Mouse (Mus musculus): ENCODE data around the gene Atxn1. TPM values are rescaled to one million over a fixed set of nuclear protein-coding genes. Genes with fewer than 3 reads are reported as not detected.

The Atxn1 gene
- polyA plus RNA-seq, 1 experiment from 2014 or later, result 6.3 TPM

- Histone ChIP-seq H3K9ac (no peak overlapping the region), H3K36me3 (peaks cover 3% of the 10 kb centered on the region; the same call in 1 of the 2 replicates), H3K27ac (0 out of 2 replicates have a peak overlapping the region, but pooled peaks have one; percentile 51), H3K9me3 (replicated peaks) (no peaks in the 10 kb centered on the region), H3K4me3 (replicated peaks) (no peak overlapping the region), H3K4me1 (peaks cover 29% of the 10 kb centered on the region), H3K4me2 (no peak overlapping the region), H3K27me3 (no peaks in the 10 kb centered on the region)
- ATAC-seq (replicated peaks; ENCODE audit: low FRiP score), result no peak
- WGBS, result 40% methylated on average over 5 of the region's 5 CpGs
Observed at GRCm38 (mm10) chr13:45938083-45938482, 26.7 kb downstream of the Atxn1 start.

GRCm38 (mm10) chr13:45936765-45937164 lies 28.0 kb downstream of the Atxn1 start:
- Histone ChIP-seq H3K4me3 (replicated peaks) (no peak overlapping the region), H3K4me2 (no peak overlapping the region), H3K9me3 (replicated peaks) (no peaks in the 10 kb centered on the region), H3K27me3 (no peaks in the 10 kb centered on the region), H3K4me1 (peaks cover 25% of the 10 kb centered on the region), H3K9ac (no peak overlapping the region), H3K27ac (0 out of 2 replicates have a peak overlapping the region, but pooled peaks have one; percentile 22), H3K36me3 (peaks cover under 1% of the 10 kb centered on the region; the same call in 1 of the 2 replicates)
- ATAC-seq (replicated peaks; ENCODE audit: low FRiP score), result no peak

- no peak for ATAC-seq (replicated peaks; ENCODE audit: low FRiP score)
- 83% methylated on average over 7 of the region's 7 CpGs for WGBS
- no peaks in the 10 kb centered on the region for H3K9me3 ChIP-seq (replicated peaks)
- H3K36me3 ChIP-seq, result peaks cover 2% of the 10 kb centered on the region; the same call in 1 of the 2 replicates
- H3K4me2 ChIP-seq, result no peak overlapping the region
- H3K27ac ChIP-seq, result no peak overlapping the region
- H3K27me3 ChIP-seq, result no peaks in the 10 kb centered on the region
- peaks cover 25% of the 10 kb centered on the region for H3K4me1 ChIP-seq
- H3K9ac ChIP-seq, result no peak overlapping the region
- no peak overlapping the region for H3K4me3 ChIP-seq (replicated peaks)
Observed at GRCm38 (mm10) chr13:45935798-45936197, 29.0 kb downstream of the Atxn1 start.

- Histone ChIP-seq H3K9me3 (replicated peaks) (no peaks in the 10 kb centered on the region), H3K4me2 (no peak overlapping the region), H3K9ac (no peak overlapping the region), H3K4me1 (peaks cover 25% of the 10 kb centered on the region), H3K4me3 (replicated peaks) (no peak overlapping the region), H3K27me3 (no peaks in the 10 kb centered on the region), H3K36me3 (peaks cover 2% of the 10 kb centered on the region; the same call in 1 of the 2 replicates), H3K27ac (no peak overlapping the region)
- no peak for ATAC-seq (replicated peaks; ENCODE audit: low FRiP score)
- WGBS, result 84% methylated on average over 6 of the region's 6 CpGs
Observed at GRCm38 (mm10) chr13:45934841-45935240, 30.0 kb downstream of the Atxn1 start.

- H3K9me3 ChIP-seq (replicated peaks), result no peaks in the 10 kb centered on the region
- 78% methylated on average over 7 of the region's 7 CpGs for WGBS
Observed at GRCm38 (mm10) chr13:45934085-45934484, 30.7 kb downstream of the Atxn1 start.

GRCm38 (mm10) chr13:45932491-45932921 lies 32.3 kb downstream of the Atxn1 start:
- WGBS, result 72% methylated on average over 8 of the region's 8 CpGs
- H3K9me3 ChIP-seq (replicated peaks), result no peaks in the 10 kb centered on the region
- H3K4me1 ChIP-seq, result peaks cover 21% of the 10 kb centered on the region
- H3K4me2 ChIP-seq, result no peak overlapping the region
- H3K27ac ChIP-seq, result no peak overlapping the region
- no peak for ATAC-seq (replicated peaks; ENCODE audit: low FRiP score)
- no peaks in the 10 kb centered on the region for H3K27me3 ChIP-seq
- H3K36me3 ChIP-seq, result peaks cover 2% of the 10 kb centered on the region
- no peak overlapping the region for H3K4me3 ChIP-seq (replicated peaks)
- no peak overlapping the region for H3K9ac ChIP-seq

More at GRCm38 (mm10) chr13:45934085-45934484, 30.7 kb downstream of the Atxn1 start:
- no peaks in the 10 kb centered on the region for H3K27me3 ChIP-seq
- ATAC-seq (replicated peaks; ENCODE audit: low FRiP score), result no peak
- H3K27ac ChIP-seq, result no peak overlapping the region
- H3K9ac ChIP-seq, result no peak overlapping the region
- peaks cover 30% of the 10 kb centered on the region for H3K4me1 ChIP-seq
- peaks cover 2% of the 10 kb centered on the region; the same call in 1 of the 2 replicates for H3K36me3 ChIP-seq
- H3K4me2 ChIP-seq, result no peak overlapping the region
- no peak overlapping the region for H3K4me3 ChIP-seq (replicated peaks)

- Histone ChIP-seq H3K27ac (no peak overlapping the region), H3K9ac (no peak overlapping the region), H3K4me1 (peaks cover 17% of the 10 kb centered on the region), H3K36me3 (peaks cover 2% of the 10 kb centered on the region), H3K9me3 (replicated peaks) (no peaks in the 10 kb centered on the region), H3K4me3 (replicated peaks) (no peak overlapping the region), H3K27me3 (no peaks in the 10 kb centered on the region), H3K4me2 (no peak overlapping the region)
- ATAC-seq (replicated peaks; ENCODE audit: low FRiP score), result no peak
- WGBS, result 54% methylated on average over 1 of the region's 1 CpGs
Observed at GRCm38 (mm10) chr13:45931891-45932290, 32.9 kb downstream of the Atxn1 start.

GRCm38 (mm10) chr13:45931215-45931614 lies 33.6 kb downstream of the Atxn1 start:
- peaks cover 2% of the 10 kb centered on the region for H3K36me3 ChIP-seq
- 0 out of 2 replicates have a peak overlapping the region, but pooled peaks have one; percentile 2 for H3K27ac ChIP-seq
- no peak overlapping the region for H3K4me2 ChIP-seq
- H3K4me1 ChIP-seq, result peaks cover 11% of the 10 kb centered on the region
- ATAC-seq (replicated peaks; ENCODE audit: low FRiP score), result no peak
- H3K4me3 ChIP-seq (replicated peaks), result no peak overlapping the region
- no peaks in the 10 kb centered on the region for H3K27me3 ChIP-seq
- no peaks in the 10 kb centered on the region for H3K9me3 ChIP-seq (replicated peaks)
- H3K9ac ChIP-seq, result no peak overlapping the region
- WGBS, result 79% methylated on average over 5 of the region's 5 CpGs

- Histone ChIP-seq H3K36me3 (peaks cover 2% of the 10 kb centered on the region), H3K9me3 (replicated peaks) (no peaks in the 10 kb centered on the region), H3K9ac (no peak overlapping the region), H3K4me2 (no peak overlapping the region), H3K4me1 (peaks cover 9% of the 10 kb centered on the region; the same call in 1 of the 2 replicates), H3K27ac (no peak overlapping the region), H3K4me3 (replicated peaks) (no peak overlapping the region), H3K27me3 (no peaks in the 10 kb centered on the region)
- no peak for ATAC-seq (replicated peaks; ENCODE audit: low FRiP score)
- WGBS, result 58% methylated on average over 5 of the region's 5 CpGs
Observed at GRCm38 (mm10) chr13:45929744-45930143, 35.1 kb downstream of the Atxn1 start.

- H3K4me1 ChIP-seq, result peaks cover 16% of the 10 kb centered on the region
- H3K27me3 ChIP-seq, result no peaks in the 10 kb centered on the region
- no peak overlapping the region for H3K4me2 ChIP-seq
- H3K9me3 ChIP-seq (replicated peaks), result no peaks in the 10 kb centered on the region
- H3K4me3 ChIP-seq (replicated peaks), result no peak overlapping the region
- H3K36me3 ChIP-seq, result no peaks in the 10 kb centered on the region; the same call in 1 of the 2 replicates
- H3K27ac ChIP-seq, result no peak overlapping the region
- 91% methylated on average over 4 of the region's 4 CpGs for WGBS
- ATAC-seq (replicated peaks; ENCODE audit: low FRiP score), result no peak
- no peak overlapping the region for H3K9ac ChIP-seq
Observed at GRCm38 (mm10) chr13:45925294-45925693, 39.5 kb downstream of the Atxn1 start.

- Histone ChIP-seq H3K9ac (no peak overlapping the region), H3K4me1 (peaks cover 14% of the 10 kb centered on the region), H3K4me2 (no peak overlapping the region), H3K27ac (0 out of 2 replicates have a peak overlapping the region, but pooled peaks have one; percentile 23), H3K36me3 (no peaks in the 10 kb centered on the region; the same call in 1 of the 2 replicates), H3K4me3 (replicated peaks) (no peak overlapping the region), H3K9me3 (replicated peaks) (no peaks in the 10 kb centered on the region), H3K27me3 (no peaks in the 10 kb centered on the region)
- WGBS, result 58% methylated on average over 7 of the region's 7 CpGs
- no peak for ATAC-seq (replicated peaks; ENCODE audit: low FRiP score)
Observed at GRCm38 (mm10) chr13:45924555-45924954, 40.3 kb downstream of the Atxn1 start.

GRCm38 (mm10) chr13:45923086-45923485 lies 41.7 kb downstream of the Atxn1 start:
- Histone ChIP-seq H3K27me3 (no peaks in the 10 kb centered on the region), H3K9ac (no peak overlapping the region), H3K9me3 (replicated peaks) (no peaks in the 10 kb centered on the region), H3K27ac (no peak overlapping the region), H3K4me1 (peaks cover 12% of the 10 kb centered on the region), H3K4me3 (replicated peaks) (no peak overlapping the region), H3K4me2 (no peak overlapping the region), H3K36me3 (no peaks in the 10 kb centered on the region; the same call in 1 of the 2 replicates)
- ATAC-seq (replicated peaks; ENCODE audit: low FRiP score), result no peak
- WGBS, result 100% methylated on average over 1 of the region's 1 CpGs

GRCm38 (mm10) chr13:45922467-45922866 lies 42.3 kb downstream of the Atxn1 start:
- no peak overlapping the region for H3K9ac ChIP-seq
- peaks cover 14% of the 10 kb centered on the region for H3K4me1 ChIP-seq
- no peak overlapping the region for H3K4me3 ChIP-seq (replicated peaks)
- H3K27ac ChIP-seq, result no peak overlapping the region
- H3K27me3 ChIP-seq, result no peaks in the 10 kb centered on the region
- H3K9me3 ChIP-seq (replicated peaks), result no peaks in the 10 kb centered on the region
- H3K36me3 ChIP-seq, result no peaks in the 10 kb centered on the region
- WGBS, result 31% methylated on average over 9 of the region's 9 CpGs
- no peak for ATAC-seq (replicated peaks; ENCODE audit: low FRiP score)
- H3K4me2 ChIP-seq, result peak overlapping the region; percentile 21; the same call in 1 of the 2 replicates
